Mouse (Mus musculus) MEL (cell line): ENCODE data around the gene Pla2g16.

ENCODE experiments used
- CTCF ChIP-seq, 3 experiments: IDR thresholded peaks in 2 of 3; conservative IDR thresholded peaks in 1 of 3; 2 replicates each; pipeline ENCODE4 v1.5.1; 2011 to 2012; ENCODE audit warnings: low read length in 3 of 3, low read depth in 2 of 3, mild to moderate bottlenecking in 2 of 3, improper control_type of control experiment in 1 of 3, inconsistent platforms in 1 of 3, mixed read lengths in 1 of 3, moderate library complexity in 1 of 3; ENCODE audit not compliant: control insufficient read depth in 1 of 3, insufficient read depth in 1 of 3, poor library complexity in 1 of 3, severe bottlenecking in 1 of 3
- EP300 ChIP-seq, 2 experiments: IDR thresholded peaks; 2 replicates each; pipeline ENCODE4 v1.6.1; 2011; ENCODE audit warnings: improper control_type of control experiment in 2 of 2, low read length in 2 of 2, low read depth in 1 of 2, mild to moderate bottlenecking in 1 of 2
- JUND ChIP-seq: IDR thresholded peaks from 2 replicates; pipeline ENCODE4 v1.6.1; 2011; ENCODE audit warnings: low read depth, mild to moderate bottlenecking, improper control_type of control experiment, low read length
- MAZ ChIP-seq: IDR thresholded peaks from 2 replicates; pipeline ENCODE4 v1.6.1; 2012; ENCODE audit warnings: low read depth, mild to moderate bottlenecking, inconsistent platforms, low read length, improper control_type of control experiment
- ZKSCAN1 ChIP-seq: IDR thresholded peaks from 2 replicates; pipeline ENCODE4 v1.6.1; 2012; ENCODE audit warnings: low read depth, mild to moderate bottlenecking, inconsistent platforms, low read length, improper control_type of control experiment, moderate library complexity
- ZNF384 ChIP-seq: IDR thresholded peaks from 2 replicates; pipeline ENCODE4 v1.6.1; 2012; ENCODE audit warnings: low read depth, mild to moderate bottlenecking, inconsistent platforms, low read length, improper control_type of control experiment

DNA sequence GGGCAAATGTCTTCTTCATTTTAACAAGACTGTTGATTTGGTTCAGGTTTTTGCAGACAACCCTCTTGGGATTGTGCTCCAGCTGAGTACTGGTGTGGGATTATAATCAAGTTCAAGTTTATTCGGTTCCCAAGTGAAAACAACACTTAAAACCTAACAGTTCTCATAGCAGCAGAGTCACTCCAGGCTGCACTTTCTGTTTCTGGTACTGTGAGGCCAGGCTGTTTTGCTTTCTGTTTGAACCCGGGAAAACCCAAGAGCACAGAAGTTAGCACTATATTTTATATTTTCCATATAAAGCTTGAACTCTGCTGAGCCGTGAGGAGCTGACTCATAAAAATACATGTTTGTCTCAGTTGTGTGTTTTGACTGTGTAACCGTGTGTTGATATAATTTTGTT is 1.4 kb downstream of the Pla2g16 start:
- TF ChIP-seq CTCF (IDR thresholded peaks at IDR 0.05 in 2 of 3, conservative IDR thresholded peaks at IDR 0.05 in 1 of 3; ENCODE audit: control insufficient read depth in 1 of 3, insufficient read depth in 1 of 3, low read depth in 2 of 3, low read length in 3 of 3, poor library complexity in 1 of 3, severe bottlenecking in 1 of 3) = no peak
- TF ChIP-seq ZNF384 = no peak
- no peak for TF ChIP-seq MAZ
- no peak for TF ChIP-seq EP300 (IDR thresholded peaks at IDR 0.05; ENCODE audit: low read depth in 1 of 2, low read length in 2 of 2)
- TF ChIP-seq JUND = no peak
- TF ChIP-seq ZKSCAN1 = no peak
